Mouse (Mus musculus): ENCODE results near the gene D630003M21Rik. TPM values are rescaled to one million over a fixed set of nuclear protein-coding genes. Genes with fewer than 3 reads are reported as not detected.

Gene D630003M21Rik
- total RNA-seq, 2 experiments from 2014 or later, result 2.6 to 3.3 TPM

GRCm38 (mm10) chr2:158166628-158167027, 62.4 kb downstream of the D630003M21Rik start:
- peak; percentile 27 for DNase-seq

- no peak for DNase-seq
These were observed 63.2 kb downstream of the D630003M21Rik start for GRCm38 (mm10) chr2:158165776-158166175.

- no peak for DNase-seq
These were observed 66.0 kb downstream of the D630003M21Rik start for GRCm38 (mm10) chr2:158163034-158163433.

GRCm38 (mm10) chr2:158161761-158162160, 67.3 kb downstream of the D630003M21Rik start:
- no peak for DNase-seq

- DNase-seq, result peak; percentile 32
These were observed 69.4 kb downstream of the D630003M21Rik start for GRCm38 (mm10) chr2:158159376-158160235.

- DNase-seq, result no peak
These were observed 71.4 kb downstream of the D630003M21Rik start for GRCm38 (mm10) chr2:158157654-158158053.

GRCm38 (mm10) chr2:158156487-158156886, 72.5 kb downstream of the D630003M21Rik start:
- no peak for DNase-seq

GRCm38 (mm10) chr2:158155615-158156014, 73.4 kb downstream of the D630003M21Rik start:
- DNase-seq, result no peak

GRCm38 (mm10) chr2:158155101-158155500, 73.9 kb downstream of the D630003M21Rik start:
- DNase-seq, result no peak

- no peak for DNase-seq
These were observed 74.4 kb downstream of the D630003M21Rik start for GRCm38 (mm10) chr2:158154641-158155040.

GRCm38 (mm10) chr2:158153728-158154343, 75.2 kb downstream of the D630003M21Rik start:
- peak; percentile 30 for DNase-seq

GRCm38 (mm10) chr2:158152685-158153309, 76.2 kb downstream of the D630003M21Rik start:
- no peak for DNase-seq

GRCm38 (mm10) chr2:158151077-158151476, 77.9 kb downstream of the D630003M21Rik start:
- no peak for DNase-seq

- DNase-seq, result no peak
These were observed 82.1 kb downstream of the D630003M21Rik start for GRCm38 (mm10) chr2:158146971-158147370.

- DNase-seq, result peak; percentile 96
These were observed 82.8 kb downstream of the D630003M21Rik start, which contains the start of gene Tgm2 for GRCm38 (mm10) chr2:158146223-158146622. Tgm2 (minus strand) TSS chr2:158146436.

- no peak for DNase-seq
These were observed 83.4 kb downstream of the D630003M21Rik start for GRCm38 (mm10) chr2:158145528-158146065.

- DNase-seq, result no peak
These were observed 84.1 kb downstream of the D630003M21Rik start for GRCm38 (mm10) chr2:158144750-158145527.

GRCm38 (mm10) chr2:158144263-158144662, 84.8 kb downstream of the D630003M21Rik start:
- no peak for DNase-seq

- DNase-seq, result no peak
These were observed 85.2 kb downstream of the D630003M21Rik start for GRCm38 (mm10) chr2:158143816-158144215.

- no peak for DNase-seq
These were observed 86.0 kb downstream of the D630003M21Rik start for GRCm38 (mm10) chr2:158142981-158143380.

- DNase-seq, result no peak
These were observed 87.2 kb downstream of the D630003M21Rik start for GRCm38 (mm10) chr2:158141690-158142440.

Measured in adrenal gland, postnatal 10 days (tissue).